Mouse (Mus musculus) megakaryocyte, embryonic 14.5 days (primary cell): Measurements from ENCODE around the gene Vps16. TPM values are rescaled to one million over a fixed set of nuclear protein-coding genes. Genes with fewer than 3 reads are reported as not detected.
A peak's percentile ranks its signal among the peaks of the same experiment; 100 is the strongest.

Experiments used
- H3K27me3 ChIP-seq: replicated peaks from 2 replicates; pipeline ENCODE3; 2012; ENCODE audit warnings: inconsistent platforms
- H3K36me3 ChIP-seq: replicated peaks from 2 replicates; pipeline ENCODE3; 2012; ENCODE audit warnings: low read length, inconsistent platforms, mixed read lengths
- H3K4me1 ChIP-seq: 2 replicates; pipeline ENCODE4 v1.6.1; 2012; ENCODE audit warnings: inconsistent platforms
- H3K4me3 ChIP-seq: replicated peaks from 2 replicates; pipeline ENCODE3; 2012; ENCODE audit warnings: moderate library complexity, mild to moderate bottlenecking, inconsistent platforms
- H3K9me3 ChIP-seq: 2 replicates; pipeline ENCODE4 v1.6.1; 2012; ENCODE audit warnings: inconsistent platforms
- FLI1 ChIP-seq: IDR thresholded peaks from 2 replicates; pipeline ENCODE4 v1.6.1; 2012; ENCODE audit warnings: low read length, inconsistent platforms, mixed read lengths
- GATA1 ChIP-seq: IDR thresholded peaks from 3 replicates; pipeline ENCODE4 v1.6.1; 2012; ENCODE audit warnings: mixed read lengths, low read length, inconsistent platforms, borderline replicate concordance
- polyA plus RNA-seq: library from polyadenylated mRNA; stranded (reverse); fragments of >175 nt; gene quantifications from 2 replicates; pipeline ENCODE4 v1.2.3, GENCODE M21; 2012; ENCODE audit warnings: low replicate concordance; ENCODE audit not compliant: insufficient read depth

The Vps16 gene
- polyA plus RNA-seq, 1 experiment, result 8.9 TPM

DNA sequence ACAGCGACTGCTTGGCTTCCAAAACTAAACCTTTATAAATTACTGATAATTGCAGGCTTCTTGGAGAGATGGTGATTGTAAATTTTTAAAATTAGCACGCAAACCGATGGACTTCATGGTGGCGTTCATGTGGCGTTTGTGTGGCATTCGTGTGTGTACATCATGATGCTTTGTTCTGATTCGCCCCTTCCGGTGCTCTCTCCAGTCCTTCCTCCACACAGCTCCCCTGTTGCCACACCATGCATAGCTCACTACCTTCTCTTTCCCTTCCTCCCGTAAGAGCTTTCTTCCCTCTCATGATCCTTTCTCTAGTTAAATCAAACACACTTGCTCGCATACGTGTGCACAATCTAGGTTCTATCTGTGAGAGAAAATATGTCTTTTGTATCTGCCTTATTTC lies 51.6 kb downstream of the Vps16 start:
- H3K4me3 ChIP-seq, result no peak overlapping the region
- no peaks in the 10 kb centered on the region for H3K9me3 ChIP-seq
- peaks cover 18% of the 10 kb centered on the region for H3K36me3 ChIP-seq
- TF ChIP-seq FLI1 (no peak), GATA1 (no peak)
- H3K27me3 ChIP-seq, result no peaks in the 10 kb centered on the region
- H3K4me1 ChIP-seq, result peaks cover 40% of the 10 kb centered on the region

DNA sequence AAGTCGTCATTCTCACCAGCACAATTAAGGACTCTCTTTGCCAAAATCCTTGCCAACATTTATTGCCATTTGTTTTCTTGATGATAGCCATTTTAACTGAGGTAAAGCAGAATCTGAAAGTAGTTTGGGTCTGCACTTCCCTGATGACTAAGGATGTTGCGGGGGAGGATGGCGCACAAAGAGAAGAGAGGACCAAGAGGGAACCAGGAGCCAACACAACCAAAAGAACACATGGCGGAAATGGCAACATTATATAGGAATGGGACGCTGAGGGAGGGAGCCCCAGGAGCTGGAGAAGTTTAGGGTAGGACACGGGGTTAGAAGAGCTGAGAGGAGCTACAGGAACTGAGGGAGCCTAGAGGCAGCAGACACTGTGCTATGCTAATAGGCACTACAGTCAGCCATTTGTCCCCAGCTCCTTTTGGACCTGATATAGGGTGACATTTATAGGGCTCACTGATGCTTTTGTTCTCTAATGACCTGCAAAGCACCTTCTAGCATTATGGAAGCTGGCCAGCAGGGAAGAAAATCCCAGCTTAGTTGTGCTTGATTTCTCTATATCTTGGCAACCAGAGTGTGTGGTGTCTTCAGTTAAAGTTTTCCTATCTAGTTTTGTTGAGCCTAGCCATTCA lies 52.6 kb downstream of the Vps16 start:
- Histone ChIP-seq H3K4me3 (no peak overlapping the region), H3K9me3 (no peaks in the 10 kb centered on the region), H3K36me3 (peaks cover 18% of the 10 kb centered on the region), H3K4me1 (peaks cover 40% of the 10 kb centered on the region), H3K27me3 (no peaks in the 10 kb centered on the region)
- TF ChIP-seq FLI1, result no peak
- TF ChIP-seq GATA1, result no peak

DNA sequence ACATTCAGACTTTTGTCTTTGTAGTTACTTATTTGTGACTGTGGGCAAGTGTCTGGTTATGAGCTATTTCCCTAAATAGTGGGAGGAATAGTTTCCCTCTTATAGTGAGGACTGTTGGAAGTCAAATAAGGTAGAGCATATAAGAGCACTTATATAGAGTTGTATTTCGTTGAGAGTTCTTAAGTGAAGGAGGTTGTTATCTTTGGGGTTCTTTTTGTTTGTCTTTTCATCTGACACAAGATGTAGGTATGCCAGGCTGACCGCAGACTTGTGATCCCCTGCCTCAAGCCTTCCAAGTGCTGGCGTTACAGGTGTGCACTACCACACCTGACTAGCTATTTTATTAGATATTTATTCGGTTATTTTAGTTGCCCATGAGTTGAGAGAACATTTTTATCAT lies 58.0 kb downstream of the Vps16 start:
- no peak for TF ChIP-seq GATA1
- no peak for TF ChIP-seq FLI1
- peaks cover 32% of the 10 kb centered on the region for H3K4me1 ChIP-seq
- H3K4me3 ChIP-seq, result no peak overlapping the region
- H3K9me3 ChIP-seq, result no peaks in the 10 kb centered on the region
- H3K36me3 ChIP-seq, result peaks cover 16% of the 10 kb centered on the region
- no peaks in the 10 kb centered on the region for H3K27me3 ChIP-seq

DNA sequence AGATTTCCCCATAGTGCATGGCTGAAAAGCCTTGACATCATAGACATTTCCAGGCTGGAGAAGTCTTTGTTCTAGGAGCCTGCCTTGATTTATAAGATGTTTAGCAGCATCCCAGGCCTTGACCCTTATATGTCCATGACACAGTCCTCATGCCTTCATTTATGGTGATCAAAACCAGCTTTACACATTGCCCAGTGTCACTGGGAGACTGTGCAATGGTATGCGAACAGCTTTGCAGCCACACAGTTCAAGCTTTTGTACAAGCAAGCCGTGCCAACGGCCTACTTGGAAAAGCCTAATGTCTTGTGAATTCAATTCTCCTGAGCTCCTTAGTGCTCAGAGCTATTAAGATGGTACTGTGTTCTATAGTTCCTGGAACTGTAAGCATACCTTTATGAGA lies 58.6 kb downstream of the Vps16 start:
- Histone ChIP-seq H3K4me1 (peaks cover 36% of the 10 kb centered on the region), H3K4me3 (no peak overlapping the region), H3K27me3 (no peaks in the 10 kb centered on the region), H3K36me3 (peaks cover 12% of the 10 kb centered on the region), H3K9me3 (no peaks in the 10 kb centered on the region)
- no peak for TF ChIP-seq FLI1
- no peak for TF ChIP-seq GATA1

DNA sequence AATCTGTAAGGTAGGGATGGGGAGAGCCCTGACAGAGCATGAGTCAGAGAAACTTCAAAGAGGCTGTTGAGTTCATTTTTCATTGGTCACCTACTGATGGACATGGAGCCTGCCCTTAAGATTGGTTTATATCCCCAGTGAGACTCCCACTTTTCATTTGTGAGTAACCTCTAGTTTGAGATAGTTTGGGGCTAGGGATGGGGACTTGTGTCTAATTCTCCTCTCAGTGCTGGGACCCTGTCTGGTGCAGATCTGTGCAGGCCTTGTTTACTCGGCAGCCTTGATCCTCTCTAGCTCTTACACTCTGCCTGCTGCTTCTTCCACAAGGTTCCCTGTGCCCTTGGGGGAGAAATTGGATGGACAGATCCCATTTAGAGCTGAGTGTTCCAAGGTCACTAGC lies 60.1 kb downstream of the Vps16 start:
- peaks cover 50% of the 10 kb centered on the region for H3K4me1 ChIP-seq
- no peak for TF ChIP-seq GATA1
- TF ChIP-seq FLI1, result no peak

DNA sequence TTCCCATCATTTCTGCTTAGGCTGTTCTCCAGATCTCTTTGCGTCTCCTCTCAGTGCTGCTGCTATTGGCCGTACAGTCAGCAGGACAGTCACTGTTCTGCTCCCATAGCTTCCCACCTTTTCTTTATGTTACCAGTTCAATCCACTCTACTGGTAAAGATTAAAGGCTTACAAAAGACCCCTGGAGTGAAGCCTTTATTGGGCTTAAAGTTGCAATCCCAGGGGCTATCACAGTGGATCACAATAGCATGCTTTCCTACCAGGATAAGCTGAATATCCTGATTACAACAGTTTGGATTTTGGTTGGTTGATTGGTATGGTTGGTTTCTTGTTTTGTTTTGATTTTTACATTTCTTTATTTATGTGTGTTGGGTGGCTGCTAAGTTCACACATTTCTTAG lies 63.9 kb downstream of the Vps16 start:
- Histone ChIP-seq H3K36me3 (peaks cover 16% of the 10 kb centered on the region), H3K4me3 (no peak overlapping the region), H3K9me3 (peaks cover 3% of the 10 kb centered on the region), H3K27me3 (no peaks in the 10 kb centered on the region), H3K4me1 (peaks cover 70% of the 10 kb centered on the region)
- TF ChIP-seq FLI1 (no peak), GATA1 (no peak)

More for the DNA sequence above, 60.1 kb downstream of the Vps16 start:
- H3K27me3 ChIP-seq, result no peaks in the 10 kb centered on the region
- H3K9me3 ChIP-seq, result no peaks in the 10 kb centered on the region
- H3K4me3 ChIP-seq, result peak overlapping the region; percentile 1
- H3K36me3 ChIP-seq, result peaks cover 6% of the 10 kb centered on the region

DNA sequence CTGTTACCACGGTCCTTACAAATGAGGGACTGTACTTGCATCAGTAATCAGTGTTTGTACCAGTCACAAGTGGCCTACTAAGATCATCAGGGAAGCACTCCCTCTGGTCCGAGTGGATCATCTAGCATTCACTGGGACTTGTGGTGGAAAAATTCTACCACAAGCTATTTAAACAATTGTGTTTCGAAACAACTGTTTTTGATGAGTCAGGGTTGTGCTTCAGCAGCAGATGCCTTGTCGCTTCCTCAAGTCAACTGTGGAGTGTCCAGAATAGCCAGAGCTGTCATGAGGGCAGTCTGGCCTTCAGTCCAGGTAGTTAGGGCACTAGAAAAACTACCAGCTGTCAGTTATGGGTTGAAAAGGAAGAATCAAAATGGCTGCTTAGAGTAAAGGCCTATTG lies 64.5 kb downstream of the Vps16 start:
- Histone ChIP-seq H3K4me3 (peak overlapping the region; percentile 77), H3K4me1 (peaks cover 67% of the 10 kb centered on the region), H3K27me3 (no peaks in the 10 kb centered on the region), H3K9me3 (peaks cover 6% of the 10 kb centered on the region), H3K36me3 (peaks cover 16% of the 10 kb centered on the region)
- TF ChIP-seq FLI1, result no peak
- no peak for TF ChIP-seq GATA1

DNA sequence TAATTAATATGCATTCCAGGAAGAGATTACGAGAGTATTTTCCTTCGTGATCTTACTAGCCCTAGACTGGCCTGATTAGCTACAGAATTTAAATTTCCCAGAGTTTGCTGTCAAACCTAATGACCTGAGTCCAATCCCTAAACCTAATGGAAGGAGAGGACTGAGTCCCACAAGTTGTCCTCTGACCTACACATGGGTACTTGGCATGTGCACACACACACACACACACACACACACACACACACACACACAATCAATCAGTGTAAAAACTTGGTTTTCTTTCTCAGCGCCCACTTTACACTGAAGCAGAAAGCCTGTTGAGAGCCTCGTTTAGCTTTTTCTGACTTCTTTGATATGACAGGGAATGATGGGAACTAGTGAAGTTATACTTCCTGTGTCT lies 67.0 kb downstream of the Vps16 start:
- TF ChIP-seq GATA1 (no peak), FLI1 (no peak)
- Histone ChIP-seq H3K4me3 (no peak overlapping the region), H3K9me3 (peaks cover 6% of the 10 kb centered on the region), H3K27me3 (no peaks in the 10 kb centered on the region), H3K4me1 (peaks cover 72% of the 10 kb centered on the region), H3K36me3 (peaks cover 22% of the 10 kb centered on the region)

DNA sequence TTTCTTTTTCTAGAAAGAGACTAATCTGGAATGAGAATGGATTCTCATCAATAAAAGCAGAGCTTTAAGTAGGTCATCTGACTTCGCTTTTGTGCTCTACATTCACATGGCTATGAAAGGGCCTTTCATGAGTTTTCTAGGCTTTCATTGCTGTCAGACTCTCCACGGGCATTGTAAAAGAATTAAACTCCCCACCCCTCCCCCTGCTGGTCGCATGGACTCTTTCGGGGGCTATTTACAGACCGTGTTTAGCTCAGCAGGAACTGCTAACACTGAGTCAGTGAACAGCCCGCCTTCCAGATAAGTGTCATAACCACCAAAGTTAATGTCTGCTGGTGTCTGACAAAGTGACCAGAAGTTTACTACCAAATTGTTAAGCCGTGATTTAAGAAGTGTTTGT lies 67.4 kb downstream of the Vps16 start:
- Histone ChIP-seq H3K36me3 (peaks cover 22% of the 10 kb centered on the region), H3K27me3 (no peaks in the 10 kb centered on the region), H3K4me1 (peaks cover 76% of the 10 kb centered on the region), H3K9me3 (peaks cover 6% of the 10 kb centered on the region), H3K4me3 (no peak overlapping the region)
- TF ChIP-seq FLI1 (no peak), GATA1 (no peak)

Other genes starting within 250 kb of the Vps16 start
- gene Snrpb, start 244.9 kb upstream of the Vps16 start, polyA plus RNA-seq, result 320 and 402 TPM in 2 replicates
- gene Tmc2, start 229.1 kb upstream of the Vps16 start, polyA plus RNA-seq, result not detected in 2 replicates
- 6.3 and 81.0 TPM in 2 replicates for gene Nop56, start 149.9 kb upstream of the Vps16 start, polyA plus RNA-seq
- gene Idh3b, start 139.8 kb upstream of the Vps16 start, polyA plus RNA-seq, result 15.2 and 70.1 TPM in 2 replicates
- not detected in 2 replicates for gene Ebf4, start 129.2 kb upstream of the Vps16 start, polyA plus RNA-seq
- gene Cpxm1, start 26.8 kb upstream of the Vps16 start, polyA plus RNA-seq, result 0.64 TPM in 1 of 2 replicates, not detected in the other
- not detected in 2 replicates for gene Gm28372, start 19.1 kb upstream of the Vps16 start, polyA plus RNA-seq
- not detected in 2 replicates for gene 1700020A23Rik, start 19.1 kb upstream of the Vps16 start, polyA plus RNA-seq
- not detected in 2 replicates for gene Tmem239, start 17.9 kb upstream of the Vps16 start, polyA plus RNA-seq
- 19.1 and 25.2 TPM in 2 replicates for gene Pced1a, start 362 bp downstream of the Vps16 start, polyA plus RNA-seq
- gene Ptpra, start 25.9 kb downstream of the Vps16 start, polyA plus RNA-seq, result 8.0 and 14.1 TPM in 2 replicates
- gene Mrps26, start 139.4 kb downstream of the Vps16 start, polyA plus RNA-seq, result 94.8 and 158 TPM in 2 replicates
- 0.27 TPM in 1 of 2 replicates, not detected in the other for gene Oxt, start 151.8 kb downstream of the Vps16 start, polyA plus RNA-seq
- gene Avp, start 158.2 kb downstream of the Vps16 start, polyA plus RNA-seq, result not detected in 2 replicates
- 0.94 TPM in 1 of 2 replicates, not detected in the other for gene Fastkd5, start 205.7 kb downstream of the Vps16 start, polyA plus RNA-seq
- gene Ubox5, start 205.7 kb downstream of the Vps16 start, polyA plus RNA-seq, result 1.8 and 1.9 TPM in 2 replicates
- 0.46 TPM in 1 of 2 replicates, not detected in the other for gene Lzts3, start 218.5 kb downstream of the Vps16 start, polyA plus RNA-seq
- 85.4 and 105 TPM in 2 replicates for gene Ddrgk1, start 240.3 kb downstream of the Vps16 start, polyA plus RNA-seq
- 8.6 and 10.1 TPM in 2 replicates for gene Itpa, start 243.3 kb downstream of the Vps16 start, polyA plus RNA-seq